Mouse (Mus musculus) macrophage (primary cell): ENCODE data around the gene Dlk2. TPM values are rescaled to one million over a fixed set of nuclear protein-coding genes. Genes with fewer than 3 reads are reported as not detected.

Source experiments
- H3K27ac ChIP-seq: fragments of 350-480 bp; formaldehyde crosslinking; 2 replicates; pipeline ENCODE4 v1.9.0; 2021
- H3K36me3 ChIP-seq: fragments of 350-480 bp; formaldehyde crosslinking; 2 replicates; pipeline ENCODE4 v1.9.0; 2021; ENCODE audit errors: inconsistent target
- H3K4me3 ChIP-seq: fragments of 350-480 bp; formaldehyde crosslinking; 2 replicates; pipeline ENCODE4 v1.9.0; 2021; ENCODE audit errors: inconsistent target
- H3K79me2 ChIP-seq: fragments of 350-480 bp; formaldehyde crosslinking; 2 replicates; pipeline ENCODE4 v1.9.0; 2021; ENCODE audit errors: inconsistent target
- WGBS: methylation state at CpG from one replicate; pipeline ENCODE4 v1.1.7; 2026; ENCODE audit warnings: inconsistent platforms; ENCODE audit not compliant: missing documents; 5-methylcytosine and 5-hydroxymethylcytosine counted together
- polyA plus RNA-seq: library from polyadenylated mRNA; stranded (reverse); fragments of 250-400 nt; gene quantifications from 3 replicates; pipeline ENCODE4 v1.2.4, GENCODE M21; 2018; ENCODE audit warnings: inconsistent platforms

Gene Dlk2
- polyA plus RNA-seq, 1 experiment from 2014 or later = not detected

DNA sequence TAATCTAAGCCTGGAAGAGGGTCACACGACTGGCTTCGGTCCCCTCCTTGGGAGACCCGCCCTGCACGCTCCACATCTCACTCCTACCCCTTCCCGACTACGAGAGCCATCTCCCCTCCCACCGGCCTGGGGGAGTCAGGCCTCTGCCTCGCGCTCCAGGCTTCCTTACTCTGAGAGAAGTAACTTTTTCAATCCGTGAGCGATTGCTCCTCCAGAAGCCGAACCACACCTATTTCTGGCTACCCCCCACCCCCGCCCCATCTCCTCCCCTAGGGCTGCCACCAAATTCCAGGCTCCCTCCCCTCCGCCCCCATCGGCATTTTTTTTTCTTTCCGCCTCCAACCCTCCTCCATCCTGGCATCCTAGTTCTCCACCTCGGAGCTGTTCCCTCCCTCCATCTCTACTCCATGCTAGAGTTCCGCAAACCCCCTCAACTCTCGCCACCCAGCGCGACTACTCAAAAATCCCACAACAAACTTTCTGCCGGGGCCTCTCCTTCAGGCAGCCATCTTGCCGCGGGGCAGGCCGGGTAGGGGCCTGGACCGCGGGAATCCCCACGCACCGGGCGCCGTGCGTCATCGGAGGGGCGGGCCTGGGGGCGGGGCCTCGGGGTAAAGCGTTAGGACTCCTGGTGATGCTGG, 14.6 kb upstream of the Dlk2 start, which contains the start of gene Tjap1:
Tjap1 (minus strand) TSS at position 544 of the 641 bp plus-strand sequence.
- peaks cover 51% of the 10 kb centered on the region for H3K79me2 ChIP-seq
- peak within 1 kb of the TSS; percentile 91 for H3K4me3 ChIP-seq
- peaks cover 11% of the 10 kb centered on the region; the same call in 1 of the 2 replicates for H3K36me3 ChIP-seq
- WGBS = 1% methylated on average over 35 of the region's 37 CpGs
- peak within 1 kb of the TSS; percentile 38 for H3K27ac ChIP-seq

DNA sequence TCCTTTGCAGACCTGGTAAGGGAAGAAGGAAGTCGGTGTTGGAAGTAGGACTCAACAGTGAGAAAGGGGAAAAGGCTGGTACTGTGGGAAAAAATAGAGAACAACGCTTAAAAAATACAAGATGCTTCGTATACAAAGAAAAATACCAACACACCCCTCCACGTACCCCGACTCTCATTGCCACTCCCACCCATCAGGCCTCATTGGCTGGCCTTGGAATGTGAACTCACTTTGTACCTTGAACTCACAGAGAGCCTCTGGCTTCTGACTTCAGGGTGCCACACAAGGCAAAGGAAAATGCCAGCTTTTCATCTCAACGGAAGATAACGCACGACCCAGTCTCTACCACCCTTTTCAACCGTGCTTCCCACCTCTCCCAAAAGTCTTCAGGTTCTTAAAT, 14.1 kb upstream of the Dlk2 start:
- 34% methylated on average over 9 of the region's 9 CpGs for WGBS
- peaks cover 46% of the 10 kb centered on the region for H3K79me2 ChIP-seq
- peaks cover 9% of the 10 kb centered on the region; the same call in 1 of the 2 replicates for H3K36me3 ChIP-seq
- no peak overlapping the region for H3K27ac ChIP-seq
- H3K4me3 ChIP-seq = no peak overlapping the region; the same call in 1 of the 2 replicates

DNA sequence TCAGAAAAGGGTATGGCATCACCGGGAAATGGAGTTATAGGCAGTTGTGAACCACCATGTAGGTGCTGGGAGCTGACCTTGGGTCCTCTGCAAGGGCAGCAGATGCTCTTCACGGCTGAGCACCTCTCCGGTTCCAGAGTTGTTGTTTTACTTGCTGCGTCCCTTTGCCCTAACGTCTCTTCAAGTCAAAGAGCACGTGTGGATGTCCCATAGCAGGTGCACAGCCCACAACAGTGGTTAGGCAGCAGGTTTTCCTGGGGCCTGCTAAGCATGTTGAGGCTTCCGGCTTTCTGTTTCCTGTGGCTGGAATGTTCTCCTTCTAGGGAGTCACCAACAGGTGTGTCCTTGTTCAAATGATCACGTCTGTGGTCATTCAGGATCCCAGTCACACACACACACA, 13.3 kb upstream of the Dlk2 start:
- Histone ChIP-seq H3K27ac (no peak overlapping the region), H3K79me2 (peaks cover 38% of the 10 kb centered on the region), H3K36me3 (peaks cover 4% of the 10 kb centered on the region; the same call in 1 of the 2 replicates), H3K4me3 (no peak overlapping the region)
- WGBS = 91% methylated on average over 8 of the region's 8 CpGs

DNA sequence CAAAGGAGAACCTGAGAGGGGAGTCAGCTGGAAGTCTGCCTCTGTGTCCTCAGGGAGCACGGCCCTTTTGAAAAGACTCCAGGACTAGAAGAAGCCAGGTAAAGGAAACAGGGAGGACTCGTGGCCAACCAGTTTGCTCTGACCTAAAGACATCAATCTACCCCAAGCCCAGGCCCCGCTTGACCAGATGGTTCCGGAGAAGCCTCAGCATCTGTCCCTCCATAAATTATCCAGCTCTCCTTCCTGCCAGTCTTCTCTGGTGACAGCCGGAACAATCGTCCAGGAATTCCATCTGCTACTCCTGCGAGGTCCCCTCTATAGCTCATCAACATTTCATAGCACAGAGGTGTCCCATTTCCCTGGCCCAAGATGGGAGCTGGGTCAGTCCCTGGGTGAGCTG, 12.6 kb upstream of the Dlk2 start:
- Histone ChIP-seq H3K79me2 (peaks cover 31% of the 10 kb centered on the region), H3K36me3 (no peaks in the 10 kb centered on the region; the same call in 1 of the 2 replicates), H3K4me3 (no peak overlapping the region), H3K27ac (no peak overlapping the region)
- 68% methylated on average over 6 of the region's 7 CpGs for WGBS

DNA sequence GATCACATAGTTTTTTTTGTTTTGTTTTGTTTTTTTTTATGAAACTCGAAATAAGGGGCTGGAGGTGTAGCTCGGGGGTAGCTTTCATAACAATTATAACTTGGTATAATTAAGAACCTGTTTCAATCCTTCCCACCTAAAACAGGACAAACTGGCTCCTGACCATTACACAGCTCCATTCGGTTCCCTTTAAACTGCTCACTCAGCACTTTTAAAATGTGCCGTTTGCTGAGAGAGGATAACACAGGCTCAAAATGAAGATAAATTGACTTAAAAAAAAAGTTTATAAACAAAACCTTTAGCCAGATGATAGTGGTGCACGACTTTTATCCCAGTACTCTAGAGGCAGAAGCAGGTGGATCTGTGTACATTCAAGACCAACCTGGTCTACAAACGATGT, 11.8 kb upstream of the Dlk2 start:
- H3K27ac ChIP-seq = no peak overlapping the region
- H3K4me3 ChIP-seq = no peak overlapping the region
- H3K36me3 ChIP-seq = no peaks in the 10 kb centered on the region; the same call in 1 of the 2 replicates
- peaks cover 23% of the 10 kb centered on the region for H3K79me2 ChIP-seq
- WGBS = 77% methylated on average over 6 of the region's 6 CpGs

DNA sequence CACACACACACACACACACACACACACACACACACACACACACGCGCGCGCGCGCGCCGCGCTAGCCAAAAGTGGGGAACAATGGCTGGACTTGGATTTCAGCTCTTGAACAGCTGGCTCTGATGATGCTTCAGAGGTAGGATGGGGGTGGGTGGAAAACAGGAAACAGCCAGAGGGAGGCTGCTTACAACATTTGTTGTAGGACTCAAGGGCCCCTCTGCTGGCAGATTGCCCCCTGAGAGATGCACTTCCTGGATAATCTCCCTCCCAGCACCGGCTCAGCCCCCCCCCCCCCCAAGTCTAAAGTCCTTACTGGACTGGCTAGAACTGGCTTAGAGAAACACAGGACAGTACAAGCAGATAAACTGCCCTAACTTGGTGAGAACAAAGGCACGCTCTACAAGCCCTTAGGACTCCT, 9.5 kb upstream of the Dlk2 start:
- Histone ChIP-seq H3K79me2 (peaks cover under 1% of the 10 kb centered on the region; the same call in 1 of the 2 replicates), H3K36me3 (no peaks in the 10 kb centered on the region), H3K4me3 (no peak overlapping the region), H3K27ac (no peak overlapping the region)
- 75% methylated on average over 7 of the region's 11 CpGs for WGBS

DNA sequence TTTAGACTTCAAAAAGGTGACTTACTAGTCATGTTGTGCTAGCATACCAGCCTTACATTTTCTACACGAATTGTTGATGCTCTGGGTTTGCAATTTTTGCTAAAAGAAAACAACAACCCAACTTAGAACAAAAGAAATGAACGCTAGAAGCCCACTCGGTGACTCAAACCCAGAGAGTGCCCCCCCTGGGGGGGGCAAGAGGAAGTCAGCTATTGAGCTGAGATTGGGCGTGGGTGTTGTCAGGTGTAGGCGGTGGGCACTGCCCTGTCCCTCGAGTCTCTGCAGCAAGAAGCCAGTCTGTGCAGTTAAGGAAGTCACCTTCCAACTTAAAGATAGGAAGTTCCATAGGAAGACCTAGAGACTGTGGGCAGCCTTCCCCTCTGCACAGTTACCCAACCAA, 620 bp upstream of the Dlk2 start:
- Histone ChIP-seq H3K79me2 (no peaks in the 10 kb centered on the region), H3K4me3 (no peak overlapping the region), H3K36me3 (no peaks in the 10 kb centered on the region), H3K27ac (no peak overlapping the region)
- 7% methylated on average over 6 of the region's 6 CpGs for WGBS

DNA sequence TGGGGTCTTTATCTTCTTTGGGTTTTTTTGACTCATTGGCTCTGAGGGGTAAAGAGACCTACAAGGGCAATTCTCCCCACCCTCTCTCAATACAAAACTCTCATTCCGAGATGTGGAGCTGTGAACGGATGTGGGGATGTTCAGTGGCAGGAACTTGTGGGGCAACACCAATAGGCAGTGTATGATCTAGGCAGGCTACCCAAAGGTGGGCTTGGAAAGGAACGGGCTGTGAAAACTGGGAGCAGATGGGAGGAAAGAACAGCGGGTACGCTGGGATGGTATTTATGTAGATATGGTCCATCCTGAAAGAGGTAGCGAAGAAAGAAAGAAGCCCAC, 225 bp upstream of the Dlk2 start:
- Histone ChIP-seq H3K36me3 (no peaks in the 10 kb centered on the region), H3K4me3 (no peak overlapping the region), H3K27ac (no peak overlapping the region), H3K79me2 (no peaks in the 10 kb centered on the region)
- WGBS = 11% methylated on average over 6 of the region's 6 CpGs

DNA sequence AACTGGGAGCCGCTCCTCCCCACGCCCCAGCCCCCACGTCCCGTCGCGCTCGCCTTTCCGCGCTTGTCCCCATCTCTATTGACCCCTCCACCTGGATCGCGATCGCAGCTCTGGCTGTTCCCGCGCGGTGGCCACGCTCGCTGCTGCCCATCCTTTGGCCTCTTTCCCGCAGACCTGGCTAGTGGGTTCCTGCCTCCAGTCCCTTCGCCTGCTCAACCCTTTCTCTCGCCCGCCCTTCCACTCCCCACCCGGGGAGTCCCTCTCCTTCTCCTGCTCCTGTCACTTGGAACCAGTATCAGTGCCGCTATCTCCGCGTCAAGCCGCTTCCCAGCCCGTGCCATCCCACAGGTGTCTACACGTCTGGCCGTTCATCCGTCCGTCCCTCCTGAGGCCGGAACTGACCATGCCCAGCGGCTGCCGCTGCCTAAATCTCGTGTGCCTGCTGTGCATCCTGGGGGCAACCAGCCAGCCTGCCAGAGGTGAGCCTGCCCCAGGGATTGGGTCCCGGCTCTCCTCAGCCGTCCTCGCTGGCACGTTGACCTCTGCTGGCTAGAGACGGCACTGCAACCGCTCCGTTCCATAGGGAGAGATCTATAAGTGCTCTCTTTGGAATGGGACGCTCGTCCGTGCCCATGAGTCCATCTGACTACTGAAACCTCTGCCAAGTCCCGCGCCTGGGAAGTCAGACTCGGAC, 1.1 kb downstream of the Dlk2 start:
- Histone ChIP-seq H3K79me2 (no peaks in the 10 kb centered on the region), H3K27ac (no peak overlapping the region), H3K4me3 (no peak overlapping the region), H3K36me3 (no peaks in the 10 kb centered on the region)
- WGBS = 2% methylated on average over 48 of the region's 48 CpGs

DNA sequence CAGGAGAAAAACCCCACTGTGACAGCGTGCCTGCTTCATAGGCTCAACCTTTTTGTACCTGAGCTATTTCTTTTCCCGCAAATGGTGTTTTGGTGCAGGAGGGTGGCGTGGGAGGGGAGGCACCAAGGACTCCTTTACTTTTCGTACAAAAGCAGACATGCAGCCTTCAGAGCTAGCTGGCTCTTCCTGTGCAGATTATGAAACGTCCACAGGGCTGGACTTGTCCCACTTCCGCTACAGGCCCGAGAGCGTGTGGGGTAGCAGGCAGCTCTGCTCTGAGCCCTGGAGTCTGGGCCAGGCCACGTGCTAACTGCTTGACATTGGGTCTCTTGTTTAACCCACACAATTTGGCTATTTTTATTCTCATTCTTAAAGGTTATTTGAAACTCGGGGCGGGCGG, 4.7 kb downstream of the Dlk2 start:
- 60% methylated on average over 12 of the region's 12 CpGs for WGBS
- H3K27ac ChIP-seq = no peak overlapping the region

DNA sequence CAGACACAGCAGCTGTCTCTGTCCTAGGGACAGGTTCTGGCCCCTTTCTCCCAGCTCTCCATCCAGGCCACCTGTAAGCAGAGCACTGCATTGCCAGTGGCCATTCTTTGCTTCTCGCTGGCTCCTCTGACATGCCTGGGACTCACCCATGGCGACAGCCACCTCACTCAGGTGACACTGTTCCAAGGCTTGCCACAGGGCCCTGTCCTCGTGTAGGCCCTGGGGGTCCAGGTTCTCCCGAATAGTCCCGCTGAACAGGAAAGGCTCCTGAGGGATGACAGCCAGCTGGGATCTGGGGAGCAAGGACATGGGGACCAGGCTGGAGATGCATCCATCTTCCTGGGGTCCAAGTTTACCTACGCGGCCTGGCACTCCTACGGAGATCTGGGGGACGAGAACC, 7.0 kb downstream of the Dlk2 start:
- 100% methylated on average over 9 of the region's 9 CpGs for WGBS
- no peaks in the 10 kb centered on the region for H3K79me2 ChIP-seq
- H3K4me3 ChIP-seq = no peak overlapping the region
- no peaks in the 10 kb centered on the region for H3K36me3 ChIP-seq
- no peak overlapping the region for H3K27ac ChIP-seq

More for the DNA sequence above, 4.7 kb downstream of the Dlk2 start:
- no peaks in the 10 kb centered on the region for H3K79me2 ChIP-seq
- H3K4me3 ChIP-seq = no peak overlapping the region
- no peaks in the 10 kb centered on the region for H3K36me3 ChIP-seq

DNA sequence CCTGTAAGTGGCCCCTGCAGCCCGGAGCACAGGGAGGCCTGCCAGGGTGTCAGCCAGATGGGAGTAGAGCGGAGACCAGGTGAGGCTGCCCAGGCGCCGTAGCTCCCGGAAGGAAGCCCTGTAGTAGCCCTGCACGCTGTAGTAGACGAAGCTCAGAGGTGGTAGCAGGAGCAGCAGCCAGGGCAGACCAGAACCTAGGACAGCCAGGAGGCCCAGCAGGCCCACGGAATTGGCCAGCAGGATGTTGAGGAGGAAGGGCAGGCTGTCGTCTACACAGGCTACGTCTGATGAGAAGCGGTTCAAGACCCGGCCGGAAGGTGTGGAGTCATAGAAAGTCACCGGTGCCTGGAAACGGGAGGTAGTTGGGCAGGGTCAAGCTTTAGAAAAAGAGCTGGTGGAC, 9.7 kb downstream of the Dlk2 start:
- Histone ChIP-seq H3K27ac (no peak overlapping the region), H3K79me2 (no peaks in the 10 kb centered on the region), H3K4me3 (no peak overlapping the region), H3K36me3 (no peaks in the 10 kb centered on the region)
- 93% methylated on average over 14 of the region's 15 CpGs for WGBS

DNA sequence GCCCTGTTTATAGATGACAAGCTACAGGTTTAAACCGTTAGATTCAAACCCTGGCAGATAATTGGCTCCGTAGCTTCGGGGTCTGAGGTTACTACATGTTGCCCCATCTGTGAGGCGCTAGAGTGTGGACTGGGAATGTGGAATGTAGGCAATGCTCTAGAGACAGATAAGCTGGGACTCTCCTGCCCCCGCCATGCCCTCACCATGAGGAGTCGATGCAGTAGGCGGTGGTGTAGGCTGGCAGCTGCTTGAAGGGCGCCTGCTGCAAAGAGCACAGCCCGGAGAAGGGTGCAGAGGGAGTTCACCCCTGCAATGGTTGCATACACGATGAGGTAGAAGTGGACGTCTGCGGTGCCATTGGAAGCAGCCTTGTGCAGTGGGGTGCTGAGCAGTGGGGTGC, 12.6 kb downstream of the Dlk2 start:
- H3K79me2 ChIP-seq = no peaks in the 10 kb centered on the region
- no peaks in the 10 kb centered on the region for H3K36me3 ChIP-seq
- WGBS = 97% methylated on average over 12 of the region's 12 CpGs
- H3K27ac ChIP-seq = no peak overlapping the region
- no peak overlapping the region for H3K4me3 ChIP-seq

DNA sequence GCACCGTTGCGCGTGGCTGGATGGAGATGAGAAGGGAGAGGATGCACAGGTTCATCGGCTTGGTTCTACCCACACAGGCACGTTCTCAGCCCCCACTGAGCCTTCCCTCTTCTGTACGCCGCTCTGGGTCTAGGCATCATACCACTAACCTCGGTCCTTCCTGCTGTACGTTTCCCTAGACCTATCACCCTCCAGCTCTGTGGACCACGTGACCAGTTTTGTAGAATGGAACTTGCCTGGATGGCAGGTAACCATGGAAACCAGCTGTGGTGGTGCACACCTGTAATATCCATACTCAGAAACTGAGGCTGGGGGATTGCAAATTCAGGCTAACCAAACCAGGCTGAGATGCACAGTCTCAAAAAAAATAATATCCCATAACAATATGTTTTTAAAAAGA, 13.3 kb downstream of the Dlk2 start:
- WGBS = 84% methylated on average over 10 of the region's 10 CpGs
- H3K36me3 ChIP-seq = no peaks in the 10 kb centered on the region

DNA sequence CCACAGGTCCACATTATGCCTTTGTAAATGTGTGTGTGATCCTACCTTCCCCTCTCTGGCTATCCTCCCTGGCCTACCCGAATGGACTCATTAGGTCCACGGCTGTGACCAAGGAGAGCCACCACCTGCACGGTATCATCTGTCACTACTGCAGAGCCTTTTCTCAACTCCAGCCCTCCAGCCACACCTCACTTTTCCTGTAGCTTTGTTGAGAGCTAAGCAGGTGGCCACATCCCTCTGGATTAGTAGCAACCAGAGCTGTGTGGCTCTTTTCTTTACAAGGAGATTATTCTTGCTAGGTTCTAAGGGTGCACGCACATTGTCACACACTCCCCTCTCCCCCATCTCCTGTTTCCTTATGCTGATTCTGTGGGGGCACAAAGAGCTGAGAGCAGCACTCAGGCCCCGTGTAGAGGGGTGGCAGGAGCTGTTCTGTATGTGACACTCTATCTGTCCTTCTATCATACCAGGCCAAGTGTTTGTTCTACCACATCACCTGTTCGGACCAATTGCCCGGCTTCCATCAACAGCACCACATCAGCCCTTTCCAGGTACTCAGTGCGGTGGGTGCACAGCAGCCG, 16.0 kb downstream of the Dlk2 start:
- 94% methylated on average over 8 of the region's 9 CpGs for WGBS
- Histone ChIP-seq H3K4me3 (no peak overlapping the region), H3K79me2 (no peaks in the 10 kb centered on the region), H3K27ac (no peak overlapping the region), H3K36me3 (no peaks in the 10 kb centered on the region)

More for the DNA sequence above, 13.3 kb downstream of the Dlk2 start:
- Histone ChIP-seq H3K27ac (no peak overlapping the region), H3K4me3 (no peak overlapping the region), H3K79me2 (no peaks in the 10 kb centered on the region)
